Mouse (Mus musculus): Measurements from ENCODE around the gene Arf5. TPM values are rescaled to one million over a fixed set of nuclear protein-coding genes. Genes with fewer than 3 reads are reported as not detected.

The Arf5 gene
- total and polyA plus RNA-seq, 2 experiments from 2014 or later = 412 to 456 TPM

GRCm38 (mm10) chr6:28397681-28398203 lies 25.6 kb upstream of the Arf5 start, which contains the start of gene Zfp800:
Zfp800 (minus strand) TSS chr6:28398005.
- H3K36me3 ChIP-seq (ENCODE audit: insufficient read depth, low read length) = no peaks in the 10 kb centered on the region
- WGBS = 0% methylated on average over 33 of the region's 33 CpGs
- no peaks in the 10 kb centered on the region; the same call in 1 of the 2 replicates for H3K4me1 ChIP-seq (ENCODE audit: insufficient read depth, low read length)
- peak within 1 kb of the TSS; percentile 50 for H3K4me3 ChIP-seq (ENCODE audit: low read depth, low read length)
- peak within 1 kb of the TSS; percentile 51 for H3K9ac ChIP-seq (replicated peaks; ENCODE audit: low read length, poor library complexity, severe bottlenecking)
- no peak for TF ChIP-seq CTCF (IDR thresholded peaks at IDR 0.05)
- H3K27me3 ChIP-seq (ENCODE audit: insufficient read depth, low read length) = no peaks in the 10 kb centered on the region
- ATAC-seq (ENCODE audit: low FRiP score) = peak; percentile 46; the same call in 1 of the 2 replicates
- H3K9me3 ChIP-seq (ENCODE audit: low read length) = no peaks in the 10 kb centered on the region
- peak; percentile 40 for DNase-seq (ENCODE audit: low spot score)
- peak within 1 kb of the TSS; percentile 96 for H3K4me2 ChIP-seq (ENCODE audit: low read depth, low read length, poor library complexity, severe bottlenecking)
- H3K27ac ChIP-seq (ENCODE audit: low read depth, low read length) = no peak within 1 kb of the TSS

DNA sequence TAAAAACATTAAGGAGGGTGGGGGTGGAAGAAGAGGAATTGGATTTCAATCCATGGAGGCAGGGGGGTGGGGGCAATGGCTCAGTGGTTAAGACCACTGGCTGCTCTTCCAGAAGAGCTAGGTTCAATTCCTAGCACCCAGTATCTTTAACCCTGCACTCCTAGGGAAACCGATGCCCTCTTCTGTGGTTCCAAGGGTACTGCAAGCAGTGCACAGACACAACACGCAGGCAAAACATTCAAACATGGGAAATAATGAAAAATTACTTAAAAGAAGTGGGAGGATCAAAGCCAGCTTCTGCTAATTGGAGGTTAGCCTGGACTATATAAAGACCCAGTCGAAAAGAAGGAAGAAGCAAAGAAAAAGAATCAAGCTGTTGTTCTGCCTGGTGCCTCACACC lies 24.6 kb upstream of the Arf5 start:
- Histone ChIP-seq H3K4me2 (ENCODE audit: low read depth, low read length, poor library complexity, severe bottlenecking) (no peak overlapping the region), H3K9me3 (ENCODE audit: low read length) (no peaks in the 10 kb centered on the region), H3K27me3 (ENCODE audit: insufficient read depth, low read length) (no peaks in the 10 kb centered on the region), H3K4me3 (ENCODE audit: low read depth, low read length) (no peak overlapping the region), H3K36me3 (ENCODE audit: insufficient read depth, low read length) (no peaks in the 10 kb centered on the region), H3K9ac (replicated peaks; ENCODE audit: low read length, poor library complexity, severe bottlenecking) (no peak overlapping the region), H3K4me1 (ENCODE audit: insufficient read depth, low read length) (no peaks in the 10 kb centered on the region; the same call in 1 of the 2 replicates), H3K27ac (ENCODE audit: low read depth, low read length) (no peak overlapping the region)
- TF ChIP-seq CTCF (IDR thresholded peaks at IDR 0.05) = peak; percentile 47
- DNase-seq (ENCODE audit: low spot score) (no peak), ATAC-seq (ENCODE audit: low FRiP score) (no peak)
- WGBS = 82% methylated on average over 3 of the region's 3 CpGs

GRCm38 (mm10) chr6:28399791-28400190 lies 23.6 kb upstream of the Arf5 start:
- ATAC-seq (ENCODE audit: low FRiP score) = no peak

DNA sequence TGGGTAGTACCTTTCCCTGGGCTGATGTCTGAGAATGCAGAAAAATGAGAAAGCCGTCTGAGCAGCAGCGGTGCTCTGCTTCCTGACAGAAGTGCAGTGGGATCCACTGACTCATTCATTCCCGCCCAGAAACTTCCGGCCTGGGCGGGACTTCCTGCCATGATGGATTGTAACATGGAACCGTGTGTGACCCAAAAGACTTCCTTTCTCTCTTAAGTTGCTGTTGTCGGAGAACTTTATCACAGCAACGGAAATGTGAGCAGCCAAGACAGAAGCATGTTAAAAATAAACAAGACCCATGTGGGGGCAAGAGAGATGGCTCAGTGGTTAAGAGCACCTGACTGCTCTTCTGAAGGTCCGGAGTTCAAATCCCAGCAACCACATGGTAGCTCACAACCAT lies 13.3 kb upstream of the Arf5 start:
- TF ChIP-seq CTCF (IDR thresholded peaks at IDR 0.05) = no peak
- 91% methylated on average over 9 of the region's 9 CpGs for WGBS
- no peaks in the 10 kb centered on the region for H3K36me3 ChIP-seq (ENCODE audit: insufficient read depth, low read length)
- H3K4me1 ChIP-seq (ENCODE audit: insufficient read depth, low read length) = no peaks in the 10 kb centered on the region
- ATAC-seq (ENCODE audit: low FRiP score) = no peak
- H3K9me3 ChIP-seq (ENCODE audit: low read length) = no peaks in the 10 kb centered on the region
- H3K4me2 ChIP-seq (ENCODE audit: low read depth, low read length, poor library complexity, severe bottlenecking) = no peak overlapping the region
- no peak overlapping the region for H3K4me3 ChIP-seq (ENCODE audit: low read depth, low read length)
- DNase-seq (ENCODE audit: low spot score) = no peak
- H3K27me3 ChIP-seq (ENCODE audit: insufficient read depth, low read length) = no peaks in the 10 kb centered on the region
- no peak overlapping the region for H3K9ac ChIP-seq (replicated peaks; ENCODE audit: low read length, poor library complexity, severe bottlenecking)
- no peak overlapping the region for H3K27ac ChIP-seq (ENCODE audit: low read depth, low read length)

More at GRCm38 (mm10) chr6:28399791-28400190, 23.6 kb upstream of the Arf5 start:
- Histone ChIP-seq H3K9me3 (ENCODE audit: low read length) (no peaks in the 10 kb centered on the region), H3K4me3 (ENCODE audit: low read depth, low read length) (no peak overlapping the region), H3K4me1 (ENCODE audit: insufficient read depth, low read length) (no peaks in the 10 kb centered on the region; the same call in 1 of the 2 replicates), H3K9ac (replicated peaks; ENCODE audit: low read length, poor library complexity, severe bottlenecking) (no peak overlapping the region), H3K36me3 (ENCODE audit: insufficient read depth, low read length) (no peaks in the 10 kb centered on the region), H3K4me2 (ENCODE audit: low read depth, low read length, poor library complexity, severe bottlenecking) (no peak overlapping the region), H3K27me3 (ENCODE audit: insufficient read depth, low read length) (no peaks in the 10 kb centered on the region), H3K27ac (ENCODE audit: low read depth, low read length) (no peak overlapping the region)
- DNase-seq (ENCODE audit: low spot score) = no peak
- 95% methylated on average over 4 of the region's 4 CpGs for WGBS
- peak; percentile 38 for TF ChIP-seq CTCF (IDR thresholded peaks at IDR 0.05)

DNA sequence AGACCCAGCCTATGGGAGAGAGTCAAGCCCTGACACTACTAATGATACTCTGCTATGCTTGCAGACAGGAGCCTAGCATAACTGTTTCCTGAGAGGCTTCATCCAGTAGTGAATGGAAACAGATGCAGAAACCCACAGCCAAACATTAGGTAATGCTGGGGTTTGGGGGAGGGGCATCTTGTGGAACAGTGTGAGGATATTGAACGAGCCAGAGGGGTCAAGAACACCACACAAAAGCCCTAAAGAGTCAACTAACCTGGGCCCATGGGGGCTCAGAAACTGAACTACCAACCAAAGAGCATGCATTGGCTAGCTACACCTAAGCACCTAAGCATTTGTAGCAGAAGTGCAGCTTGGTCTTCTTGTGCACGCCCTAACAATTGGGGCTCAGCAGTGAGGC lies 12.1 kb upstream of the Arf5 start:
- WGBS = 74% methylated on average over 2 of the region's 2 CpGs
- no peak for TF ChIP-seq CTCF (IDR thresholded peaks at IDR 0.05)

GRCm38 (mm10) chr6:28416981-28417380 lies 6.4 kb upstream of the Arf5 start:
- no peaks in the 10 kb centered on the region for H3K27me3 ChIP-seq (ENCODE audit: insufficient read depth, low read length)
- DNase-seq (ENCODE audit: low spot score) = no peak
- no peak overlapping the region for H3K4me2 ChIP-seq (ENCODE audit: low read depth, low read length, poor library complexity, severe bottlenecking)
- no peaks in the 10 kb centered on the region for H3K9me3 ChIP-seq (ENCODE audit: low read length)
- H3K36me3 ChIP-seq (ENCODE audit: insufficient read depth, low read length) = peaks cover 28% of the 10 kb centered on the region
- 86% methylated on average over 4 of the region's 4 CpGs for WGBS
- H3K27ac ChIP-seq (ENCODE audit: low read depth, low read length) = no peak overlapping the region
- peaks cover 16% of the 10 kb centered on the region for H3K4me1 ChIP-seq (ENCODE audit: insufficient read depth, low read length)
- no peak for TF ChIP-seq CTCF (IDR thresholded peaks at IDR 0.05)
- no peak overlapping the region for H3K9ac ChIP-seq (replicated peaks; ENCODE audit: low read length, poor library complexity, severe bottlenecking)
- H3K4me3 ChIP-seq (ENCODE audit: low read depth, low read length) = no peak overlapping the region
- no peak for ATAC-seq (ENCODE audit: low FRiP score)

More for the DNA sequence above, 12.1 kb upstream of the Arf5 start:
- no peak overlapping the region for H3K27ac ChIP-seq (ENCODE audit: low read depth, low read length)
- H3K9me3 ChIP-seq (ENCODE audit: low read length) = no peaks in the 10 kb centered on the region
- no peak overlapping the region for H3K4me2 ChIP-seq (ENCODE audit: low read depth, low read length, poor library complexity, severe bottlenecking)
- H3K4me3 ChIP-seq (ENCODE audit: low read depth, low read length) = no peak overlapping the region
- peaks cover 8% of the 10 kb centered on the region for H3K36me3 ChIP-seq (ENCODE audit: insufficient read depth, low read length)
- no peak overlapping the region for H3K9ac ChIP-seq (replicated peaks; ENCODE audit: low read length, poor library complexity, severe bottlenecking)
- DNase-seq (ENCODE audit: low spot score) (no peak), ATAC-seq (ENCODE audit: low FRiP score) (no peak)
- H3K27me3 ChIP-seq (ENCODE audit: insufficient read depth, low read length) = no peaks in the 10 kb centered on the region
- H3K4me1 ChIP-seq (ENCODE audit: insufficient read depth, low read length) = no peaks in the 10 kb centered on the region
